Comparison of ENCODE assay signal across 26 mouse cellular contexts in the genomic region with DNA sequence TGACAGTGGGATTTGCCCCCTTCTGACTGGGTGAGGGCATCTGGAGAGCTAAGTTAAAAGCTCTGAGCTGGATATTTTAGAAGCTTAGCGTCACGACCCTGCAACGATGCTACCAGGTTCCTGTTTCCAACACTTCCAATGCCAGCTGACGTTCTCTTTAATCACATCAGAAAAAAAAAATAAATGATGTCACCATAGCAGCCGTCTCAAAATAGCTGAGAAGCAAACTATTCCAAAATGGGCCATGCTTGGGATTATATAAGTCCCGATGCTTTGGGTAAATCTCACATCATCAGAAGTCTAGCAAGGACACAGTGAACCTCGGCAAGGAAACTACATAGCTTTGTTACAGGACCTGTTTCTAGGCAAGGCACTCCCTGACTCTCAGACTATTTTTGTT. TPM values are rescaled to one million over a fixed set of nuclear protein-coding genes. Genes with fewer than 3 reads are reported as not detected.
DNase-seq lines count a peak whose midpoint lies in the region; ATAC-seq and TF ChIP-seq lines count a peak whose summit lies in the region.
"Had no signal": no experiment of that assay in that cellular context is flagged by ENCODE, and none has a peak within 500 bp of the region (broad histone marks: within the 10 kb centered on the region; RNA-seq: fewer than 3 reads in every experiment).

No protein-coding gene starts in this region.

- peak; percentile 71 to 83 for DNase-seq in frontal cortex, adult 2 months (ENCODE audit: extremely low spot score in 1 of 2, low spot score in 1 of 2)
- DNase-seq in frontal cortex, postnatal 14 days (ENCODE audit: low spot score in 2 of 2), result no peak
- DNase-seq in left cerebral cortex, adult 2 months (ENCODE audit: extremely low spot score in 1 of 2, low spot score in 2 of 2), result peak; percentile 40 to 41
- no peak for DNase-seq in left cerebral cortex, postnatal 4 days
- DNase-seq in MN1 (ENCODE audit: low spot score), result peak; percentile 16
- DNase-seq in left cerebral cortex, postnatal 14 days (ENCODE audit: low spot score in 2 of 2), result peak; percentile 50 to 89
- DNase-seq: adrenal gland, postnatal 25 days; cerebellum, adult 9-11 months; gastrocnemius, postnatal 10 days; heart, adult 18-20 months; heart, postnatal 14 days; kidney, adult 9 months; kidney, postnatal 14 days; liver; thymus, adult 2 months; thymus, postnatal 4 days had no signal

- intact Hi-C loops in left cerebral cortex, adult 2 months (cut with DNase I), result no loop called here
- intact Hi-C loops in left cerebral cortex, postnatal 4 days (cut with DNase I), result no loop called here
- intact Hi-C loops in left cerebral cortex, postnatal 14 days (cut with DNase I), result no loop called here

- H3K27ac ChIP-seq in left cerebral cortex, adult 2 months, result peak overlapping the region; percentile 94
- H3K27ac ChIP-seq: forebrain, embryonic 12.5 days; hindbrain, postnatal 0 days; limb, embryonic 10.5 days; liver, embryonic 15.5 days; lung, embryonic 15.5 days had no signal

- no peak for ATAC-seq in erythroblast, adult 5-6 weeks (replicated peaks; ENCODE audit: low FRiP score, poor library complexity, severe bottlenecking)
- ATAC-seq: CD4-positive, CD25-positive, alpha-beta regulatory T cell, adult 4 months; hindbrain, postnatal 0 days; intestine, embryonic 16.5 days had no signal

- no peak overlapping the region for H3K4me3 ChIP-seq in left cerebral cortex, adult 2 months
- H3K4me3 ChIP-seq: forebrain, embryonic 12.5 days; heart, embryonic 12.5 days; limb, embryonic 10.5 days; liver, embryonic 15.5 days; lung, embryonic 15.5 days had no signal

- no peak for TF ChIP-seq CTCF in left cerebral cortex, adult 2 months (IDR thresholded peaks at IDR 0.05)

RNA-seq across cellular contexts. Expression of a gene that starts 9.1 kb away (rescaled TPM):
- 246 and 258 TPM in 2 replicates for polyA plus RNA-seq in frontal cortex, adult 2 months (2012; rRNA removed)
- total RNA-seq in left cerebral cortex, adult 2 months (2021), result 100 to 1,000 TPM; 456 to 474 TPM
- 10 to 100 TPM; 41.9 to 44.5 TPM for total RNA-seq in left cerebral cortex, postnatal 4 days (2021)
- total RNA-seq in left cerebral cortex, postnatal 14 days (2021), result 100 to 1,000 TPM; 299 to 313 TPM
- total RNA-seq in erythroblast, adult 5-6 weeks (2015; ENCODE audit: low replicate concordance), result not detected in 2 replicates
- not detected in 2 replicates for total RNA-seq in erythroblast, adult 5-6 weeks (2017; ENCODE audit: low replicate concordance)
- total RNA-seq: megakaryocyte progenitor cell, adult 5-6 weeks had no signal

Comparison
In these comparisons a context has a peak if more than half of its experiments do, and no peak if none do; other contexts are left out.
1. DNase-seq: peak in frontal cortex, adult 2 months (2 of 2), left cerebral cortex, adult 2 months (2 of 2), MN1 (single experiment) and left cerebral cortex, postnatal 14 days (2 of 2); none in frontal cortex, postnatal 14 days (0 of 2) and left cerebral cortex, postnatal 4 days (single experiment).
2. RNA of a gene that starts 9.1 kb away (total RNA-seq): 456 to 474 TPM in left cerebral cortex, adult 2 months, 299 to 313 TPM in left cerebral cortex, postnatal 14 days and 41.9 to 44.5 TPM in left cerebral cortex, postnatal 4 days; not detected in erythroblast, adult 5-6 weeks; every median in the first group is over 10 times any median in the second.